Mouse (Mus musculus) thymus, adult 2 months (tissue): ENCODE data around the gene Ugt8a.

Source experiments
- CTCF ChIP-seq: fragments of 200-500 bp; IDR thresholded peaks from 2 replicates; pipeline ENCODE4 v1.5.1; 2012; ENCODE audit warnings: mild to moderate bottlenecking, control low read depth, low read length, moderate library complexity, borderline replicate concordance; ENCODE audit not compliant: control insufficient read depth, poor library complexity, insufficient read depth; ENCODE audit errors: extremely low read depth
- POLR2A ChIP-seq: fragments of 200-500 bp; IDR thresholded peaks from 2 replicates; pipeline ENCODE4 v1.6.1; 2012; ENCODE audit warnings: mild to moderate bottlenecking, low read length, control low read depth, moderate library complexity; ENCODE audit not compliant: control insufficient read depth, poor library complexity, insufficient read depth; ENCODE audit errors: extremely low read depth

DNA sequence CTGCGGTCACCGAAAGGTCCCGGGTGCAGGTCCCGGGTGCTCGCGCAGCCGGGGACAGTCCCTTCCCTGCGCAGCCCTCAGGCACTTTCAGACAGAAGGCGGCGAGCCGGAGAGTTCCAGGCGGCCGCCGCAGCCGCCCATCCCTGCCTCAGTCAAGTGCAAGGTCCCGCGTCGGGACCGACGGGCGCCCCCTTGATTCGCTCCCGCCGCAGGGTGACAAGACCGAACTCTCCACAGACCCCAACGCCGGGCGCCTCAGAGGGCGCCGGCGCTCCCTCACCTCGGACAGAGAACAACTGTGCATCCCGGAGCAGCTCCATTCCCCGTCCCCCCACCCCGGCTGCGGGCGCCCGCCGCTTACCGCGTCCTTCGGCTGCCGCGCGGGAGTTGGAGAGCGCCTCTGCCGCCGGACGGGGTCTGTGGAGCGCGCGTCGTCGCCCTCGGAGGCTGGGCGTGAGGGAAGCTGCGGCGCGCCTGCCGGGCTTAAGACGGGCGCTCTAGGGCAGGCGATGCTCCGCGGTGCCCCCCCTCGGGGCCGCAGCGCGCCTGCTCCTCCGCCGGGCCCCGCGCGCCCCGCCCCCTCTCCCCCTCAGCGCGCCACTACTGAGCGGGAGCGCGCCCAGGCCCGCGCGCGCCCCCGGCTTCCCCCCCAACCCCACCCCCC is at the start of gene Ugt8a:
- TF ChIP-seq POLR2A (no peak), CTCF (no peak)
